Mouse (Mus musculus) ES-E14 (cell line): Measurements from ENCODE around the gene Kif23. TPM values are rescaled to one million over a fixed set of nuclear protein-coding genes. Genes with fewer than 3 reads are reported as not detected.

ENCODE experiments used
- DNase-seq: peaks from one replicate; pipeline ENCODE4 v3.0.0-alpha.2; 2013; ENCODE audit warnings: low read depth, low spot score
- H3K27ac ChIP-seq: 2 replicates; pipeline ENCODE4 v1.5.1; 2012; ENCODE audit warnings: low read depth, mild to moderate bottlenecking, low read length, moderate library complexity, mixed read lengths; ENCODE audit not compliant: poor library complexity, insufficient read depth, severe bottlenecking
- H3K36me3 ChIP-seq: 2 replicates; pipeline ENCODE4 v1.6.1; 2012; ENCODE audit warnings: mild to moderate bottlenecking, low read length, moderate library complexity, mixed read lengths; ENCODE audit not compliant: control insufficient read depth, poor library complexity, insufficient read depth, severe bottlenecking
- H3K4me1 ChIP-seq, 2 experiments: fragments of 150-350 bp in 1 of 2; sonication (generic) in 1 of 2; 2 replicates each; pipeline ENCODE4 v1.6.1; 2012; ENCODE audit warnings: low read length in 2 of 2, mild to moderate bottlenecking in 1 of 2, mixed read lengths in 1 of 2; ENCODE audit not compliant: control insufficient read depth in 2 of 2, insufficient read depth in 2 of 2, poor library complexity in 1 of 2
- H3K4me3 ChIP-seq, 2 experiments: fragments of 150-350 bp in 1 of 2; sonication (generic) in 1 of 2; 2 replicates each; pipeline ENCODE4 v1.5.1; 2012; ENCODE audit warnings: low read length in 2 of 2, low read depth in 1 of 2, mild to moderate bottlenecking in 1 of 2, mixed read lengths in 1 of 2; ENCODE audit not compliant: insufficient read depth in 1 of 2, poor library complexity in 1 of 2, severe bottlenecking in 1 of 2
- H3K9ac ChIP-seq: 2 replicates; pipeline ENCODE4 v1.6.1; 2012; ENCODE audit warnings: low read depth, mild to moderate bottlenecking, low read length, mixed read lengths; ENCODE audit not compliant: poor library complexity, insufficient read depth, severe bottlenecking
- H3K9me3 ChIP-seq: fragments of 150-350 bp; sonication (generic); 2 replicates; pipeline ENCODE4 v1.6.1; 2012; ENCODE audit warnings: low read depth, mild to moderate bottlenecking, low read length; ENCODE audit not compliant: control insufficient read depth, insufficient read depth
- CHD2 ChIP-seq: IDR thresholded peaks from 2 replicates; pipeline ENCODE4 v1.6.1; 2014; ENCODE audit warnings: mild to moderate bottlenecking, low read depth, low read length, inconsistent platforms
- HCFC1 ChIP-seq: IDR thresholded peaks from 2 replicates; pipeline ENCODE4 v1.6.1; 2012; ENCODE audit warnings: low read length, inconsistent platforms, borderline replicate concordance; ENCODE audit not compliant: insufficient read depth
- MAFK ChIP-seq: IDR thresholded peaks from 2 replicates; pipeline ENCODE4 v1.6.1; 2014; ENCODE audit warnings: mild to moderate bottlenecking, low read depth, low read length, inconsistent platforms; ENCODE audit not compliant: insufficient read depth
- ZC3H11A ChIP-seq: IDR thresholded peaks from 2 replicates; pipeline ENCODE4 v1.6.1; 2012; ENCODE audit warnings: low read depth, mild to moderate bottlenecking, inconsistent platforms, low read length, borderline replicate concordance
- ZNF384 ChIP-seq: IDR thresholded peaks from 2 replicates; pipeline ENCODE4 v1.6.1; 2012; ENCODE audit warnings: low read depth, low read length, inconsistent platforms
- in situ Hi-C, 2 experiments: fragments of 600-800 bp; cut with MboI; formaldehyde crosslinking; loops; one replicate each; pipeline ENCODE4 v1.15.1; 2025; ENCODE audit warnings: low sequenced_read_pairs in 2 of 2, inconsistent platforms in 1 of 2; ENCODE audit not compliant: unreplicated experiment in 2 of 2
- total RNA-seq: library from RNA; depleted of rRNA; stranded (reverse); fragments of 300-350 nt; gene quantifications from 2 replicates; pipeline ENCODE4 v1.2.3, GENCODE M21; 2012

Kif23 gene
- total RNA-seq, 1 experiment, result 87.1 TPM

GRCm38 (mm10) chr9:61945973-61946611, 482 bp downstream of the Kif23 start:
- in situ Hi-C loops, result no loop called here
- DNase-seq, result peak; percentile 56
- peaks cover 6% of the 10 kb centered on the region for H3K36me3 ChIP-seq

GRCm38 (mm10) chr9:61941054-61941453, 5.5 kb downstream of the Kif23 start:
- in situ Hi-C loops, result no loop called here
- no peak overlapping the region for H3K9ac ChIP-seq
- DNase-seq, result no peak
- H3K4me1 ChIP-seq, result peaks cover 5 to 6% of the 10 kb centered on the region in 2 experiments; a peak in 3 of 4 replicates
- no peaks in the 10 kb centered on the region for H3K9me3 ChIP-seq
- H3K4me3 ChIP-seq, result no peak overlapping the region
- H3K36me3 ChIP-seq, result peaks cover 18% of the 10 kb centered on the region
- no peak overlapping the region for H3K27ac ChIP-seq
- TF ChIP-seq HCFC1, result no peak
- TF ChIP-seq ZNF384, result no peak
- no peak for TF ChIP-seq ZC3H11A
- no peak for TF ChIP-seq MAFK
- no peak for TF ChIP-seq CHD2

More at GRCm38 (mm10) chr9:61945973-61946611, 482 bp downstream of the Kif23 start:
- peak overlapping the region; percentile 88 for H3K9ac ChIP-seq
- peak overlapping the region; percentile 86 for H3K4me3 ChIP-seq
- H3K4me1 ChIP-seq, result peaks cover 5 to 8% of the 10 kb centered on the region in 2 experiments; a peak in 3 of 4 replicates
- peak overlapping the region; percentile 71 for H3K27ac ChIP-seq
- no peak for TF ChIP-seq MAFK
- no peak for TF ChIP-seq HCFC1
- 0 out of 2 replicates have a peak, but pooled peaks have one; percentile 45 for TF ChIP-seq ZNF384
- H3K9me3 ChIP-seq, result no peaks in the 10 kb centered on the region

DNA sequence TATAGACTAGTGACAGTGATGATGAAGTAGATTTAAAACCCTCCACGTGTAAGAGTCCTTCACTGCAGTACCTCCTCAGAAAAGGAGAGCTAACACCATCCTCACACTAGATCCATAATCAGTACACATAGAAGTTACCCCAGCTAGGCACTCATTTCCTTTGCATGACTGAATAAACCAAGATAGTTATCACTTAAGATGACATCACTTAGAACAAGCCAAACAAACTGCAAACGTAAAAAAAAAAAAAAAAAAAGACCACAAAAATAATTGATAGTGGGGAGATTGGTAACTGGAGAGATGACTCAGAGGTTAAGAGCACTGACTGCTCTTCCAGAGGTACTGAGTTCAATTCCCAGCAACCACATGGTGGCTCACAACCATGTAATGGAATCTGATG, 13.2 kb downstream of the Kif23 start:
- in situ Hi-C loops, result no loop called here
- H3K9ac ChIP-seq, result no peak overlapping the region
- H3K27ac ChIP-seq, result no peak overlapping the region
- H3K36me3 ChIP-seq, result peaks cover 33% of the 10 kb centered on the region
- H3K4me1 ChIP-seq, result no peaks in the 10 kb centered on the region
- H3K4me3 ChIP-seq, result no peak overlapping the region
- DNase-seq, result no peak
- no peaks in the 10 kb centered on the region for H3K9me3 ChIP-seq
- TF ChIP-seq MAFK (no peak), CHD2 (no peak), ZC3H11A (no peak), ZNF384 (no peak), HCFC1 (no peak)

GRCm38 (mm10) chr9:61932009-61932408, 14.6 kb downstream of the Kif23 start:
- Histone ChIP-seq H3K4me3 (no peak overlapping the region), H3K27ac (no peak overlapping the region), H3K9ac (no peak overlapping the region), H3K36me3 (peaks cover 40% of the 10 kb centered on the region), H3K9me3 (no peaks in the 10 kb centered on the region), H3K4me1 (no peaks in the 10 kb centered on the region)
- no peak for TF ChIP-seq CHD2
- no peak for TF ChIP-seq ZC3H11A
- TF ChIP-seq HCFC1, result no peak
- no peak for TF ChIP-seq ZNF384
- no peak for TF ChIP-seq MAFK
- DNase-seq, result no peak
- in situ Hi-C loops, result no loop called here
